Mouse (Mus musculus) olfactory bulb, adult 2 months (tissue): ENCODE measurements around the gene Olig2. TPM values are rescaled to one million over a fixed set of nuclear protein-coding genes. Genes with fewer than 3 reads are reported as not detected.
"Not testable (repeated sequence)": the region's sequence is repeated elsewhere in the genome, so short reads cannot be mapped to it uniquely, and the experiment has no call there.

Experiments
- H3K27ac ChIP-seq: fragments of 200-500 bp; 2 replicates; pipeline ENCODE4 v1.5.1; 2012; ENCODE audit warnings: low read depth, low read length; ENCODE audit not compliant: insufficient read depth
- H3K4me1 ChIP-seq: fragments of 200-500 bp; 2 replicates; pipeline ENCODE4 v1.6.1; 2012; ENCODE audit warnings: low read length; ENCODE audit not compliant: control insufficient read depth, insufficient read depth
- H3K4me3 ChIP-seq: fragments of 200-500 bp; 2 replicates; pipeline ENCODE4 v1.5.1; 2012; ENCODE audit warnings: mild to moderate bottlenecking, low read depth, low read length, moderate library complexity; ENCODE audit not compliant: insufficient read depth
- CTCF ChIP-seq: fragments of 200-500 bp; IDR thresholded peaks from 2 replicates; pipeline ENCODE4 v1.5.1; 2012; ENCODE audit warnings: low read depth, mild to moderate bottlenecking, low read length, moderate library complexity; ENCODE audit not compliant: insufficient read depth
- POLR2A ChIP-seq: fragments of 200-500 bp; IDR thresholded peaks from 2 replicates; pipeline ENCODE4 v1.6.1; 2012; ENCODE audit warnings: mild to moderate bottlenecking, low read depth, low read length, moderate library complexity; ENCODE audit not compliant: insufficient read depth
- WGBS: fragments of 180-500 bp; shearing (Covaris S2); methylation state at CpG from one replicate; pipeline ENCODE4 v1.1.7; 2018; 5-methylcytosine and 5-hydroxymethylcytosine counted together
- polyA plus RNA-seq: library from polyadenylated mRNA; stranded (reverse); fragments of >200 nt; gene quantifications from 2 replicates; pipeline ENCODE4 v1.2.4, GENCODE M21; 2012; ENCODE audit warnings: low replicate concordance; ENCODE audit not compliant: missing spikeins, insufficient read depth, insufficient read length

Olig2 gene
- polyA plus RNA-seq, 1 experiment, result not detected

GRCm38 (mm10) chr16:91231781-91232469 is 6.7 kb downstream of the Olig2 start:
- no peak overlapping the region for H3K27ac ChIP-seq
- WGBS, result 25% methylated on average over 26 of the region's 26 CpGs
- TF ChIP-seq CTCF (no peak), POLR2A (no peak)
- no peak overlapping the region for H3K4me3 ChIP-seq
- no peaks in the 10 kb centered on the region; the same call in none of the 2 replicates for H3K4me1 ChIP-seq

- Histone ChIP-seq H3K27ac (no peak overlapping the region), H3K4me3 (no peak overlapping the region), H3K4me1 (no peaks in the 10 kb centered on the region; the same call in 1 of the 2 replicates)
- TF ChIP-seq CTCF (no peak), POLR2A (no peak)
- 33% methylated on average over 25 of the region's 25 CpGs for WGBS
Measured at GRCm38 (mm10) chr16:91232470-91233240, 7.4 kb downstream of the Olig2 start.

DNA sequence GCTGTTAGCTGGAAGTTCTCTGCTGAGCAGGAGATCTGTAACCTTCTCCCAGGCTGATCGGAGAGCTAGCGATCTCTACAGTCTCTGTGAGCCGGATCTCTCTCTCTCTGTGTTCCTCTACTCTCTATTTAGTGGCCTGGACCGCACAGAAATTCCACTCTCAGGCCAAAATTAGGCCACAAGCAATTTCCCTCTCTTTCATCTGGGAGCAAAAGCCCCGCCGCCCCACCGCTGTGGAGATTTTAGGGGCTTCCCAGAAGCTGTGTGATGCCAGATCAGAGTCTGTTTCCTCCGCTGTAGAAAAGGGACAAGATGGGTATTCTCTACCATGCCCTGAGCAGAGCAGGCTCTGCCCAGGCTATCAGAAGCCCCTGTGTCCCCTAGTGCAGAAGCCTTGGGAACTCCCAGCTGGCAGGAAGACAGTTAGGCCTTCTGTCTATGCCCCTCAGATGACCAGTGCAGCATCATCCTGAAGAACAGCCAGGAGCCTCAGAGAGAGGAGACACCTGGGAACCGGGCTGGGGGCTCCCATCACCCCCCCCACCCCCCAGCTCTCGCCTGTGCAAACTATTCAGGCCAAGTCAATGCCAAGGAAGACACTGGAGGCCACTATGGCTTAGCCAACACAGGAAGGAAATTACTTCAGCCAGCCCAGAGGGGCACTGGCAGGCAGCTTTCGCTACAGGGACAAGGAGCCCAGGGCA is 8.1 kb downstream of the Olig2 start:
- Histone ChIP-seq H3K27ac (no peak overlapping the region), H3K4me3 (no peak overlapping the region), H3K4me1 (no peaks in the 10 kb centered on the region; the same call in 1 of the 2 replicates)
- TF ChIP-seq CTCF (no peak), POLR2A (no peak)
- 45% methylated on average over 11 of the region's 11 CpGs for WGBS

DNA sequence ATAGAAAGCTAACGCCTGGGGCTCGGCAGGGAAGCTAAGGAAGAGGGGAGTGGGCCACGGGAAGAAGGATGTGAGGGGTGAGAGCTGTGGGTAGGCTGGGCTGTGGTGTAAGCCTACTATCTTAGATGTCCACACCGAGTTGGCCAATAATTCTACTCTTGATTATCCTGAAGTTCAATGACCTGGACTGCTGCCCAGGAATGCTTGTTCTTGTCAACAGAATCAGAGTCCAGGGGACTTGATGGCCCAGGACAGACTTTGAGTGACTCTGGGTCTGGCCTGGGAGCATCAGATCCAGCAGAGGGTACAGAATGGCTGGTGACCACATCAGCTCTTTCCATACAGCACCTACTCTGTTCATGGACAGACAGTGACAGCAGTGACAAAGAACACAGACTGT is 13.8 kb downstream of the Olig2 start:
- no peaks in the 10 kb centered on the region for H3K4me1 ChIP-seq
- 74% methylated on average over 4 of the region's 4 CpGs for WGBS
- TF ChIP-seq CTCF, result no peak
- no peak for TF ChIP-seq POLR2A
- no peak overlapping the region for H3K27ac ChIP-seq
- H3K4me3 ChIP-seq, result no peak overlapping the region

GRCm38 (mm10) chr16:91246292-91246691 is 21.0 kb downstream of the Olig2 start:
- no peak overlapping the region for H3K4me3 ChIP-seq
- WGBS, result 73% methylated on average over 9 of the region's 9 CpGs
- H3K4me1 ChIP-seq, result no peaks in the 10 kb centered on the region
- no peak overlapping the region for H3K27ac ChIP-seq
- no peak for TF ChIP-seq POLR2A
- TF ChIP-seq CTCF, result no peak

DNA sequence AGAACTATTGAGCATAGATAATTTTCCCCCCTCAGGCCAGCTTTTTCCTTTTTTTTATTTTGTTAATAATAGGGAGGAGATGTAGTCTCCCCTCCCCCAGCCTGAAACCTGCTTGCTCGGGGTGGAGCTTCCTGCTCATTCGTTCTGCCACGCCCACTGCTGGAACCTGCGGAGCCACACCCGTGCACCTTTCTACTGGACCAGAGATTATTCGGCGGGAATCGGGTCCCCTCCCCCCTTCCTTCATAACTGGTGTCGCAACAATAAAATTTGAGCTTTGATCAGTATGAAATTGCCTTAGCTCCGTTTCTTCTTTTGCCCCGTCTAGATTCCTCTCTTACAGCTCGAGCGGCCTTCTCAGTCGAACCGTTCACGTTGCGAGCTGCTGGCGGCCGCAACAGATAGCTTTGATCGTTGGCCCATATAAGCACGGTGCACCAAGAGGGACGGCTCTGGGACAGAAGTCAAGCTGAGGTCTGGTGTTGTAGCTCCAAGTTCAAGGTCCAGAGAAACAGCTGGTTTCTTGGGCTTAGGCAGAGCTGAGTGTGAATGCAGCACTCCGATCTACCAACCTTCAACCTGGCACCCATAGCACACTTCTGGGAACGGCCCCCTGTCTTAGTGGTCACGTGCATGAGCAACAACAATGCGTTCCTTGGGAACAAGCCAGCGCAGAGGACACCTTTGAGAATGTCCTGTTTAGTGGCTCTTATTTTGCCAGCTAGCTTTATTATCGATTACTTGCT is 30.3 kb downstream of the Olig2 start:
- H3K4me3 ChIP-seq, H3K27ac ChIP-seq, H3K4me1 ChIP-seq: not testable (repeated sequence)
- WGBS, result 38% methylated on average over 23 of the region's 28 CpGs

GRCm38 (mm10) chr16:91258956-91259355 is 33.7 kb downstream of the Olig2 start:
- Histone ChIP-seq H3K27ac (no peak overlapping the region), H3K4me1 (peaks cover 5% of the 10 kb centered on the region), H3K4me3 (no peak overlapping the region)
- 94% methylated on average over 3 of the region's 3 CpGs for WGBS
- TF ChIP-seq POLR2A, result no peak
- TF ChIP-seq CTCF, result no peak

DNA sequence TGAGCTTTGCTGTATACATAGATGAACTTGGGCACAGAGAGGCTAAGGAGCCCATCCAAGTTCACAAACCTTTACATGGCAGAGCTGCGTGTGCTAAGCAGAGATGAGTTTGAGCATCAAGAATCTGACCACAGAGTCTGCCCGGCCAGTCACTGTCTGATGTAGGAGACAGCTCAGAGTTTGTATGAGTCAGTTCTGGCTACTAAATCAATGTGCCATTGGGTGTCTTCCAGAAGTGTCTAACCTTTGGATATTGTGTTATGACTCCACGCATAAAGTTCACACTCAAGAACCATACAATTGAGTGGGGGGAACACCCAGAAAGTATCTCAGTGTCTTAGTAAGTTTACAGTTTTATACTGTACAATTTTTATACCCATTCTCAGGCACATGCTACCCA is 35.6 kb downstream of the Olig2 start:
- WGBS, result 94% methylated on average over 3 of the region's 3 CpGs
- Histone ChIP-seq H3K4me1 (peaks cover 5% of the 10 kb centered on the region), H3K27ac (no peak overlapping the region), H3K4me3 (no peak overlapping the region)
- TF ChIP-seq POLR2A (no peak), CTCF (no peak)
